Mouse (Mus musculus) C2C12 (cell line): ENCODE measurements around the gene Cbx7. TPM values are rescaled to one million over a fixed set of nuclear protein-coding genes. Genes with fewer than 3 reads are reported as not detected.
"Not testable (repeated sequence)": the region's sequence is repeated elsewhere in the genome, so short reads cannot be mapped to it uniquely, and the experiment has no call there.

Source experiments
- H3K27me3 ChIP-seq: one replicate; pipeline ENCODE4 v1.6.1; 2011; ENCODE audit not compliant: control insufficient read depth, insufficient read depth, insufficient read length
- H3K36me3 ChIP-seq: one replicate; pipeline ENCODE4 v1.6.1; 2011; ENCODE audit not compliant: control insufficient read depth, insufficient read depth
- H3K4me3 ChIP-seq: one replicate; pipeline ENCODE4 v1.5.1; 2011; ENCODE audit warnings: mild to moderate bottlenecking, control low read depth; ENCODE audit not compliant: poor library complexity, insufficient read depth, severe bottlenecking
- H3K79me2 ChIP-seq: one replicate; pipeline ENCODE4 v1.6.1; 2011; ENCODE audit not compliant: control insufficient read depth, insufficient read depth
- H3K79me3 ChIP-seq: one replicate; pipeline ENCODE4 v1.6.1; 2011; ENCODE audit warnings: low read depth, control low read depth
- H3ac ChIP-seq: one replicate; pipeline ENCODE3; 2011; ENCODE audit warnings: low read depth; ENCODE audit not compliant: control insufficient read depth, insufficient read length
- CEBPB ChIP-seq: IDR thresholded peaks from one replicate; pipeline ENCODE4 v1.6.1; 2011; ENCODE audit warnings: low read depth, mild to moderate bottlenecking, control low read depth, moderate library complexity
- CTCF ChIP-seq: IDR thresholded peaks from one replicate; pipeline ENCODE4 v1.5.1; 2011; ENCODE audit not compliant: control insufficient read depth, insufficient read depth, insufficient read length
- FOSL1 ChIP-seq: IDR thresholded peaks from one replicate; pipeline ENCODE4 v1.8.0; 2011; ENCODE audit warnings: mild to moderate bottlenecking, low read length; ENCODE audit not compliant: poor library complexity, insufficient read depth, severe bottlenecking
- MAX ChIP-seq: IDR thresholded peaks from one replicate; pipeline ENCODE4 v1.6.1; 2011; ENCODE audit warnings: mild to moderate bottlenecking, control low read depth
- MYOD1 ChIP-seq: IDR thresholded peaks from one replicate; pipeline ENCODE4 v1.6.1; 2011; ENCODE audit warnings: low read depth; ENCODE audit not compliant: control insufficient read depth, insufficient read length
- MYOG ChIP-seq: IDR thresholded peaks from one replicate; pipeline ENCODE4 v1.6.1; 2011; ENCODE audit not compliant: control insufficient read depth, insufficient read length; ENCODE audit errors: extremely low read depth
- USF1 ChIP-seq: IDR thresholded peaks from one replicate; pipeline ENCODE4 v1.6.1; 2011; ENCODE audit warnings: low read depth, mild to moderate bottlenecking, control low read depth, moderate library complexity
- polyA plus RNA-seq: library from polyadenylated mRNA; unstranded; fragments of >200 nt; fragmentation: generic; extraction: Trizol; gene quantifications from one replicate; pipeline ENCODE4 v1.2.1, GENCODE M21; 2012; ENCODE audit warnings: missing spikeins

Cbx7 gene
- polyA plus RNA-seq, 1 experiment: 5.9 TPM

DNA sequence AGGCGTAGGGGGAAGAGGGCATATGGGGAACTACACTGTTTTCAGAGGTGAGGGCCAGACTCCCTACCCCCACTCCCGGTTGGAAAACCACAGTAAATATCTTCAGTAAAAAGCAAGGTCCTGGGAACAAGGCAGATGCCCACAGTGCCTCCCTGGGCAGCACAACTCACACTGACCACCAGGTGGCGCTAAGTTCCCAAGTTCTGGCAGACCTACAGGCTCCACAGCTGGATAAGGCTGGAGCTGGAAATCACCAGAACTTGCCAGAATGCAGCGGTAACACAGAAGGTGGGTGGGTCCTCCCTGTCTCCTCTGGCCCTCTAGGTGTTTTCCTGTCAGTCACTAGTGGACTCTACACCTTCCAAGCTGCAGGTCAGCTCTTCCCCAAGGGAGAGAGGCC, 24.9 kb downstream of the Cbx7 start:
- Histone ChIP-seq H3K4me3 (no peak overlapping the region), H3K79me2 (no peaks in the 10 kb centered on the region)

DNA sequence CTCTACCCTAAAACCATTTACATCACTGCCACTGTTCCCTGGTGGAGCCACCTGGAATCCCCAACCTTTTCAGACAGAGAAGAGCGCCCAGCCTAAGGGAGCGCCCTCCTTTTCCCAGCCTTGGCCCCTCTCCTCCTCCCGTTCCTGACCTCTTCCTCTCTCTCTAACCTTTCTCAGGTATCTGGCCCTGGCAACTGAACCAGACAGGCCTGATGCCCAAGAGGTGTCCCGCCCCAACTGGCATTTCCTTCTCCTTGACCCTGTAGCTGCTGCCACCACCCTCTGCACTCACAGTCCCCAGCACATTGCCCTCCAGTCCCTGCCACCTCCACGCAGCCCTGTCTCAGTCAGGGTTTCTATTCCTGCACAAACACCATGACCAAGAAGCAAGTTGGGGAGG, 26.0 kb downstream of the Cbx7 start:
- H3K79me2 ChIP-seq: no peaks in the 10 kb centered on the region
- TF ChIP-seq CTCF (no peak), MAX (no peak), CEBPB (no peak), MYOG (no peak), MYOD1 (no peak), USF1 (no peak), FOSL1 (no peak)
- H3K36me3 ChIP-seq: no peaks in the 10 kb centered on the region
- no peak overlapping the region for H3ac ChIP-seq
- no peaks in the 10 kb centered on the region for H3K27me3 ChIP-seq
- H3K4me3 ChIP-seq: no peak overlapping the region
- H3K79me3 ChIP-seq: no peaks in the 10 kb centered on the region

More for the DNA sequence above, 24.9 kb downstream of the Cbx7 start:
- Histone ChIP-seq H3K27me3 (no peaks in the 10 kb centered on the region), H3K79me3 (no peaks in the 10 kb centered on the region), H3ac (no peak overlapping the region), H3K36me3 (no peaks in the 10 kb centered on the region)
- no peak for TF ChIP-seq MAX
- TF ChIP-seq MYOG: no peak
- peak; percentile 90 for TF ChIP-seq CTCF
- no peak for TF ChIP-seq FOSL1
- no peak for TF ChIP-seq MYOD1
- no peak for TF ChIP-seq USF1

DNA sequence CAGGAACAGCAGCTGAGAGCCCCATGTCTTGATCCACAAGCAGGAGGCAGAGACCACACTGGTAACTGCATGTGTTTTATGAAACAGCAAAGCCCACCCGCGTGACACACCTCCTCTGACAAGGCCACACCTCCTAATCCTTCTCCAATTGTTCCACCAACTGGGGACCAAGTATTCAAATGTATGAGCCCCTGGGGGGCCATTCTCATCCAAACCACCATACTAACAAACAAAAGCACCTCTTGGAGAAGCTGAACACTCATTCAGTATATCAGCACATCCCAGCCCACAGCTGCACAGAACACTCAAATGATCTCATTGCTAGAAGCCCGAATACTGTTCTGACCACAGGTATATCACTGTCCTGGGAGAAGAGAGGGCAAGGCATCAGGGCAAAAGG, 27.3 kb downstream of the Cbx7 start:
- Histone ChIP-seq H3K79me3 (no peaks in the 10 kb centered on the region), H3ac (no peak overlapping the region), H3K36me3 (no peaks in the 10 kb centered on the region), H3K4me3 (no peak overlapping the region), H3K79me2 (no peaks in the 10 kb centered on the region), H3K27me3 (no peaks in the 10 kb centered on the region)
- no peak for TF ChIP-seq CTCF
- TF ChIP-seq MAX: no peak
- no peak for TF ChIP-seq MYOD1
- TF ChIP-seq MYOG: no peak
- no peak for TF ChIP-seq CEBPB
- TF ChIP-seq USF1: no peak
- no peak for TF ChIP-seq FOSL1

DNA sequence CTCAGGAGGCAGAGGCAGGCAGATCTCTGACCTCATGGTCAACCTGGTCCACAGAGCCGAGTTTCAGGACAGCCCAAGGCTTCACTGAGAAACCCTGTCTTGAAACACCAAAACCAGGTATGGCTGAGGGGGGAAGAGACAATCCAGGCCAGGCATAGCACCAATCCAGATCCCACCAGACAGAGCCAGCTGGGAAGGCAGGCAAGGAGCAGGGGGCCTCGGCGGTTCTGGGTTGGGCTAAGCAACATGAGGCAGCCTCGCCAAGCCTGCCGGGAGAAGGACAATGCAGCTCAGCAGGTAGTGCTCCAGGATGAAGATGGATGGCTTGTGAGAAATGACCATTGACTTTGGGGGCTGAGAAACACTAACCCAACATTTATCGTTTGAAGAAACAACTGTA, 28.4 kb downstream of the Cbx7 start:
- Histone ChIP-seq H3K36me3 (no peaks in the 10 kb centered on the region), H3K27me3 (no peaks in the 10 kb centered on the region), H3K79me3 (no peaks in the 10 kb centered on the region), H3K4me3 (no peak overlapping the region), H3K79me2 (no peaks in the 10 kb centered on the region), H3ac (no peak overlapping the region)
- TF ChIP-seq USF1 (no peak), MYOG (no peak), CTCF (no peak), MAX (no peak), CEBPB (no peak), MYOD1 (no peak), FOSL1 (no peak)

DNA sequence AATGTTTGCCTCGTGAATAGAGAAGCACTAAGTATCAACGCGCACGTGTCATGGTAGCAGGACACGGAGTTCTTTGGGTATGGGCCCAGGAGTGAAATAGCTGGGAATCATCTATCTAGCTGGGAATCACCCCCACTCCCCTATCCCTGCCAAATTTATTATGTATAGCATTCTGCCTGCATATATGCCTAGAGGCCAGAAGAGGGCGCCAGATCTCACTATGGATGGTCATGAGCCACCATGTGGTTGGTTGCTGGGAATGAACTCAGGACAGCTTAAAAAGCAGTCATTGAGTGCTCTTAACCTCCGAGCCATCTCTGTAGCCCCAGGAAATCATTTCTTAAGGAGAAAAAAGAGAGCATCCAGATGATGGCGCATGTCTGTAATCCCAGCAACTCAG, 30.0 kb downstream of the Cbx7 start:
- H3K36me3 ChIP-seq: no peaks in the 10 kb centered on the region
- no peak overlapping the region for H3ac ChIP-seq
- TF ChIP-seq CEBPB (no peak), CTCF (peak; percentile 69), USF1 (no peak), MYOG (no peak), FOSL1 (no peak), MAX (peak; percentile 80), MYOD1 (no peak)
- no peaks in the 10 kb centered on the region for H3K79me3 ChIP-seq
- no peaks in the 10 kb centered on the region for H3K79me2 ChIP-seq
- H3K4me3 ChIP-seq: no peak overlapping the region
- no peaks in the 10 kb centered on the region for H3K27me3 ChIP-seq

DNA sequence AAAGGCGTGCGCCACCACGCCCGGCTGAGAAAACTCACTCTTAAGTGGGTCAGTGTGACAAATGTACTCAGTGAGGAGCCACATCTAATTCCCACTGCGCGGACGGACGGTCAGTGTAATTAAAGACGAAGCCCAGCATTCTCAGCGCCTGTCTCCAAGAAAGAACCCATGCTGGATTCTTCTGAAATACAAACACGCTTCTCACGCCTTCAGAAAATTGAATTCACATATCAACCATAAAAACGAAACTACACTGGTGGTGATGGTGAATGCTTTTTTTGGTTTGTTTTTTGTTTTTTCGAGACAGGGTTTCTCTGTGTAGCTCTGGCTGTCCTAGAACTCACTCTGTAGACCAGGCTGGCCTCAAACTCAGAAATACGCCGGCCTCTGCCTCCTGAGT, 31.0 kb downstream of the Cbx7 start:
- H3K79me2 ChIP-seq: no peaks in the 10 kb centered on the region
- H3K36me3 ChIP-seq: no peaks in the 10 kb centered on the region
- no peaks in the 10 kb centered on the region for H3K79me3 ChIP-seq
- no peak overlapping the region for H3K4me3 ChIP-seq
- TF ChIP-seq FOSL1 (no peak), USF1 (no peak), MYOG (no peak), CEBPB (no peak), MAX (no peak), MYOD1 (no peak), CTCF (no peak)
- H3ac ChIP-seq: no peak overlapping the region
- no peaks in the 10 kb centered on the region for H3K27me3 ChIP-seq

DNA sequence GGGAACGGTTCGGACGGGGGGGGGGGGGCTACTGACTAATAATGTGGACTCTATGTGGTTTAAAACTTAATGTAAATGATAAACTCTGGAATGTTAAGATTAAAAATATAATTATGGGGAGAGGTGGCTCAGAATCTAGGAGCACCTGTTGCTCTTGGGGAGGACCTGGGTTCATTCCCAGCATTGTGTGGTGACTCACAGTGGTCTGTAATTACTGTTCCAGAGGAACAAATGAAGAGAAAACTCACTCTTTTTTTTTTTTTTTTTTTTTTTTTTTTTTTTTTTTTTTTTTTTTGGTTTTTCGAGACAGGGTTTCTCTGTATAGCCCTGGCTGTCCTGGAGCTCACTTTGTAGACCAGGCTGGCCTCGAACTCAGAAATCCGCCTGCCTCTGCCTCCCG, 31.4 kb downstream of the Cbx7 start:
- H3K79me2 ChIP-seq, H3K36me3 ChIP-seq, H3ac ChIP-seq, H3K79me3 ChIP-seq, H3K27me3 ChIP-seq, H3K4me3 ChIP-seq: not testable (repeated sequence)
- TF ChIP-seq FOSL1 (peak; percentile 28), MYOD1 (peak; percentile 87)
